In genomic region chr6:114969213-114970120, GRCm38 (mm10) we compare ENCODE assay signal across 7 mouse cellular contexts. TPM values are rescaled to one million over a fixed set of nuclear protein-coding genes. Genes with fewer than 3 reads are reported as not detected.
DNase-seq lines count a peak whose midpoint lies in the region; ATAC-seq lines count a peak whose summit lies in the region.

Gene Vgll4, minus strand, starts transcription at chr6:114969994.

- H3K4me1 ChIP-seq in intestine, embryonic 14.5 days (replicated peaks; ENCODE audit: control insufficient read depth, insufficient read depth, low read length) = peaks cover 4% of the 10 kb centered on the region; the same call in 1 of the 2 replicates

- peak; percentile 82 for DNase-seq in adrenal gland, adult 2 months
- peak; percentile 83 for DNase-seq in embryo, embryonic 10.5 days (ENCODE audit: low spot score)
- DNase-seq in gastrocnemius, postnatal 36 days = peak; percentile 19 to 20
- peak; percentile 86 for DNase-seq in intestine, embryonic 14.5 days (ENCODE audit: low spot score)
- peak; percentile 73 to 76 for DNase-seq in left cerebral cortex, postnatal 25 days (ENCODE audit: low spot score in 2 of 2)
- DNase-seq in right cerebral cortex, postnatal 36 days (ENCODE audit: low spot score in 2 of 2) = peak; percentile 67 to 68

- intact Hi-C loops in gastrocnemius, postnatal 36 days (cut with DNase I) = loop anchor here (5.0 kb wide), 2 partner anchors 37 to 38 kb away; no protein-coding TSS in a partner anchor
- intact Hi-C loops in left cerebral cortex, postnatal 25 days (cut with DNase I) = loop anchor here (2.0 to 5.0 kb wide), 3 partner anchors 37 to 257 kb away; no protein-coding TSS in a partner anchor

- peak within 1 kb of the TSS; percentile 70 for H3K4me3 ChIP-seq in intestine, embryonic 14.5 days (ENCODE audit: low read depth, low read length)

- 0 out of 2 replicates have a peak, but pooled peaks cover 9% of the 10 kb centered on the region for H3K27me3 ChIP-seq in intestine, embryonic 14.5 days (replicated peaks; ENCODE audit: control insufficient read depth, insufficient read depth, low read length)

- H3K36me3 ChIP-seq in intestine, embryonic 14.5 days (ENCODE audit: control insufficient read depth, insufficient read depth, low read length) = no peaks in the 10 kb centered on the region

- no peaks in the 10 kb centered on the region for H3K9me3 ChIP-seq in intestine, embryonic 14.5 days (ENCODE audit: control insufficient read depth, low read length)

- H3K4me2 ChIP-seq in intestine, embryonic 14.5 days (ENCODE audit: low read length) = peak within 1 kb of the TSS; percentile 100

- peak within 1 kb of the TSS; percentile 63 for H3K9ac ChIP-seq in intestine, embryonic 14.5 days (ENCODE audit: low read length)

- under 1% methylated on average over 78 of the region's 79 CpGs for WGBS in intestine, embryonic 14.5 days

- ATAC-seq in intestine, embryonic 14.5 days (replicated peaks; ENCODE audit: low FRiP score, low TSS enrichment, low read depth) = peak; percentile 58
- peak; percentile 58 for ATAC-seq in megakaryocyte-erythroid progenitor cell, adult 5-6 weeks (replicated peaks; ENCODE audit: low FRiP score, low TSS enrichment, poor library complexity, severe bottlenecking)

- H3K27ac ChIP-seq in intestine, embryonic 14.5 days (ENCODE audit: low read depth) = no peak within 1 kb of the TSS

RNA-seq across cellular contexts. Expression of gene Vgll4, which starts in this region (rescaled TPM):
- total RNA-seq in adrenal gland, adult 2 months (2021) = 10 to 100 TPM; 57.5 to 76.3 TPM
- polyA plus RNA-seq in adrenal gland, adult 2 months (2012; rRNA removed) = 55.2 and 60.2 TPM in 2 replicates
- total RNA-seq in gastrocnemius, postnatal 36 days (2021) = 10 to 100 TPM; 13.4 to 14.5 TPM
- polyA plus RNA-seq in intestine, embryonic 14.5 days (2014; fragmentation: Nextera tagmentation; extraction: Ambion mirVana) = 72.0 and 82.9 TPM in 2 replicates
- total RNA-seq in left cerebral cortex, postnatal 25 days (2021) = 10 to 100 TPM; 50.7 to 62.5 TPM
- total RNA-seq in megakaryocyte-erythroid progenitor cell, adult 5-6 weeks (2014; fragmentation: Nextera tagmentation) = 19.1 and 28.6 TPM in 2 replicates
- total RNA-seq in megakaryocyte-erythroid progenitor cell, adult 5-6 weeks (2017) = 22.2 and 25.9 TPM in 2 replicates

Comparison
In these comparisons a context has a peak if more than half of its experiments do, and no peak if none do; other contexts are left out.
1. DNase-seq: peak in every context shown above with its lines; median percentile 86 in intestine, embryonic 14.5 days; 83 in embryo, embryonic 10.5 days; 82 in adrenal gland, adult 2 months; 74 in left cerebral cortex, postnatal 25 days; 68 in right cerebral cortex, postnatal 36 days; 20 in gastrocnemius, postnatal 36 days.